Mouse (Mus musculus): ENCODE results near the gene Actr5. TPM values are rescaled to one million over a fixed set of nuclear protein-coding genes. Genes with fewer than 3 reads are reported as not detected.

Gene Actr5
- total RNA-seq, 2 experiments from 2014 or later = 11.0 to 11.9 TPM

GRCm38 (mm10) chr2:158667022-158667670, 42.5 kb downstream of the Actr5 start:
- peak; percentile 74 to 79 for DNase-seq

- DNase-seq = peak; percentile 50 to 56
Observed at GRCm38 (mm10) chr2:158667671-158668432, 43.2 kb downstream of the Actr5 start.

GRCm38 (mm10) chr2:158668433-158669010, 43.8 kb downstream of the Actr5 start:
- DNase-seq = no peak

DNA sequence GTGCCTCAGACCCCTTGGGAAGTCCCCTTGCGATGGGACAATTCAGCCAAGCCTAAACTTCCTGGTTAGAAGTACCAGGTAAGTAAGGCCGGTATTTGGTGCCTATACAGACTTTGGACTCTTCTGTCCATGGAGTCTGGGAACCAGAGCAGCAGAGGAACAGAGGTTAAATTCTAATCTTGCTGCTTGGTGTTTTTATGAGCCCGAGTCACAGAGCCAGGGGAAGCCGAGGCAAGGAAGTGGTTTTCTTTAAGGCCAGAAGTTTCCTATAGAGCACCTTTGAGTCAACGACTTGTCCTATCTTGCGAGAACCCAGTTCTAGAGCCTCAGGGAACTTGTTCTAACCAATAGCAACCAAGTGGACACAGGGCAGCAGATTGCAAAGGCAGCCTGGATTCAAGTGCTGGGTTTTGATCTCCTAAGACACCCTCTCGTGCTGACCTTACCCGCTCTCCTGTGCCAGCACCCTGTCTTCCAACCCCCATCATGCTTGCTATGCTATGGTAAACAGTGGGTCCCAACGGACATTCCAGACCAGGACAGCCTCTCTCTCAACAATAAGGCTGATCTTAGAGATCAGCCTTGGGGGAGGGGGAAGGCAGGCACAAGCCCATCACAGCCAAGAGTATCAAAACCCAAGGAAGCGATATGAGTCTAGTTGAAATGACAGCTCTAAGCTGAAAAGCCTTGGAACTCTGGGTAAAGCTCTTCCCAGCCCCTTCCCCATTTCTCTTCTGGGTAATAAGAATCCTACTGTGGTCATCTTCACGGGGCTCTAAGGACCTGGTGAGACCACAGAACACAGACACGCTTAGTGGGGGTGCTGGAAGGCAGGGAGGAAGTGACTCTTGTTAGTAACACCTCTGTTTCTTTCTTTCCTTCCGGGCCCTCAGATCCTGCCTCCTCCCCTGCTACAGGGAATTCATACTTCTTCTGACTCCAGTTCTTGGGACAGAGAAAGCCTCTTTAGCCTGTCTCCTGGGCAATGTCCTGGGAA, 44.8 kb downstream of the Actr5 start:
- no peak for DNase-seq

GRCm38 (mm10) chr2:158670571-158670970, 45.9 kb downstream of the Actr5 start:
- DNase-seq = no peak

DNA sequence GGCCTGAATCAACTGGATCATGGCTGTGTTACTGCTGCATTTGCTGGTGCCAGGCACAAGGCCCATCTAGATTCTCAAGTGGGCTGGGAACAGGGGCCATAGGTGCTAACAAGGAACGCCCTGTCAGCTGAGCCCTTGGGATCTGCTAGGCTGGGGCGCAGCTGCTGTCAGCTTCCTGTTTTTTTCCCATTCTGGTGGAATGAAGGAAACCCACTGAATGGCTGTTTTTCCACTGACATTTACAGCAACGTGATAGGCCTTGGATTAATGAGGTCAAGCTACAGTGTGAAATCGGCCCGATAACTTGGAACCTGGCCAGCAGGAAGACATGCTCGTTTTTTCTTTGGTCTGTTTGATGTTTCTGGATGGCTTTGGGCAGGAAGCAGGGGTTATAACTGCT, 48.1 kb downstream of the Actr5 start:
- DNase-seq = peak; percentile 67 to 71

GRCm38 (mm10) chr2:158673493-158673892, 48.8 kb downstream of the Actr5 start:
- DNase-seq = no peak

DNA sequence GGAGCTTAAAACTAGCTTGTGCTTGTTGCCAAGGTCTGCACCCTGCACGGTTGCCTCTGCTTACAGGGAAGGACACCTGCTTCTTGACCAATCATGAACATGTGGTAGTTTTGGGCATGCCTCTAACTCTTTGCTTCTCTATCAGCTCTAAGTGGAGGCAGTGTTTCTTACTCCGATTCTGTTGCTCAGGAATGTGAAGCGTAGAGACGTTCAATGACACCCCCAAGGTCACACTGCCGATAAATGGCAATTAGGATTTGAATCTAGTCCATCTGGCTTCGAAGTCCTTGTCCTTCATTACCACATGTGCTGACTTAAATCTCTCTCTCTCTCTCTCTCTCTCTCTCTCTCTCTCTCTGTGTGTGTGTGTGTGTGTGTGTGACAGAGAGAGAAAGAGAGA, 49.4 kb downstream of the Actr5 start:
- no peak for DNase-seq

GRCm38 (mm10) chr2:158674759-158675158, 50.1 kb downstream of the Actr5 start:
- no peak for DNase-seq

DNA sequence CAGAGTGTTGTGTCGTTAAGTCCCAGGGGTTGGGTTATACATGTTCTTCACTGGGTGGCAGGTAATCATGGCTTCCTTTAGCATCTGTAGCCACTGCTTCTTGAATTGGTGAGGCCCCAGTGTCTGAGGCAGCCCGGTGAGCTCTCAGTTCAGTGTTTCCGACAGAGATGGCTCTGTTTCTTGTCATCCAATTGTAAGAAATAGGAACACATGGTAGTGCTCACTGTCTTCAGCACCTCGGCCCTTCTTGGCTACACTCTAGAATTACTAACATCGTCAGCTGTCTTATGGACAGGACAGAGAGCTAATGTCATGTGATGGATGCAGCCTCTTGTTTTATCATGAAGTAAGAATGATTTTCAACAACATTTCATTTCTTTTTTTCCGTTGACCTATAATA, 50.5 kb downstream of the Actr5 start:
- DNase-seq = no peak

- DNase-seq = no peak
Observed at GRCm38 (mm10) chr2:158675907-158676533, 51.3 kb downstream of the Actr5 start.

DNA sequence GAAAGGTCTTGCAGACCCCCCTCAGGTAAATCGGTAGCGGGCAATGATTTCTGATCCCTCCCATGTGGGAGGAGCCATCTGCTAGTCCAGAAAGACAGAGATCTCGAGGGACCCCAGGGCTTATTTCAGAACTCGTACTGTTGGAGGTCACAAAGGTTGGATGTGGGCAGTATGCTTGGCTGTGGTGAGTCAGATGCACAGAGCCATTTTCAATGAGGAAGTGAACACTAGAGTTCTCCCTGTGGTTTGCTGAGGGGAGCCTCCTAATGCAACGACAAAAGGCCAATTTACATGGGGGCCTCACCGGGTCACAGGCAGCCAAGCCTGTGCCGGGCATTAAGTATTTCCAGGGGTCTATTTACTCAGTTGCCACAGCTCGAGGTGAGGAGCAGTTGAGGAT, 53.3 kb downstream of the Actr5 start:
- no peak for DNase-seq

GRCm38 (mm10) chr2:158679091-158679490, 54.4 kb downstream of the Actr5 start:
- no peak for DNase-seq

DNA sequence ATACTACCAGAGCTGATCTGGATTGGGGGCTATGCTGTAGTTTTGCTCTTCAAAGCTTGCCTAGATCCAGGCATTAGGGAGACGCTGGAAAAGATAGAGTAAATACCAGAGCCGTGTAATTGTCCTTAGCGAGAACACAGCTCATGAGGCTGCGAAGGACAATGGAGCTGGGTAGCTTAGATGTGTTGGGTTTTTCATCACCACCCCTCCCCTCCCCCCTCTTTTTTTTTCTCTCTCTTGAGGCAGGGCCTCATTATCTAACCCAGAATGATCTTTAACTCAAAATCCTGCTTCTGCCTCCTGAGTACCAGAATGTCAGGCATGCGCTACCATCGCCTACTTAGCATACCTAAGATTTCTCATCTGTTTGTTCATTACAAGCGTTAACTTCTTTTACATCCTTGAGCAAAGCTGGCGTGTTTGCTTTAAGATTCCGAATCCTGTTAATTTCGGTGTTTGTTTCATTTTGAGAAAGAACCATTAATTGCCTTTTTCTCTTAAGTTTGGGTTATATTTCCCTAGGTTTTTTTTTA, 55.7 kb downstream of the Actr5 start:
- DNase-seq = no peak

DNA sequence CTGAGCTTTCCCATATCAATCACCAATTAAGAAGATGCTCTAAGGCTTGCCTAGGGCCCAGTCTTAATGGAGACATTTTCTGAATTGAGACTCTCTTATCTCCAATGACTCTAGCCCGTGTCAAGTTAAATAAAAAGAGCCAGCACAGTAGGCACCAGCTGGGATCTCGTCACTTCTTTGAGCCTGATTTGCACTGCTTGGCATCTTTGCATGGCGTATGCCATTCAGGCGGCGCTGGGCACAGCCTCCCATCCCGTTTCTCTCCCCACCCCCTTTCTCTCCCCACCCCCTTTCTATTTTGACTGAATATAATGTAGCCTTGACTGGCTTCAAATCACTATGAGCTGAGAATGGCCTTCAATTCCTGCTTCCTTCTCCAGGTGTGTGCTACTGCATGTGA, 57.0 kb downstream of the Actr5 start:
- no peak for DNase-seq

- no peak for DNase-seq
Observed at GRCm38 (mm10) chr2:158682344-158683037, 57.8 kb downstream of the Actr5 start.

- DNase-seq = no peak
Observed at GRCm38 (mm10) chr2:158683038-158683413, 58.3 kb downstream of the Actr5 start.

- DNase-seq = no peak
Observed at GRCm38 (mm10) chr2:158684247-158684843, 59.7 kb downstream of the Actr5 start.

DNA sequence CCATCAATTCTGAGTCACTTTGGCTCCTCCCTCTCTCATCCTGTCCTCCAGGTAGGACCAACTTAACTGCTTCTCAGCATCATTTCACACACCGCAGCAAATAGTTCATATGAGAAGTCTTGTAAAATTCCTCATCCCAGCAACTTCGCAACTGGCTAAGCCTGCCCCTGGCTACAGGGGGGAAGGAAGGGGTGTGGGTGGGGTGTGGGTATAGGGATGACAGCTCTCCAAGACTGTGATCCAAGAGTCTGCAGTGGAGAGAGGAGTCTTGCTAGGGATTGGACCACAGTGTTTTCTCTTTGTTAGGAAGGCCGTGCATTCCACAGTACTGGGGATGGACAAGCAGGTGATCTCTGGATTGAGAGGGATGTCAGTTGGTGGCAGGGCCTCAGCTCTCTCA, 60.2 kb downstream of the Actr5 start:
- DNase-seq = no peak

DNA sequence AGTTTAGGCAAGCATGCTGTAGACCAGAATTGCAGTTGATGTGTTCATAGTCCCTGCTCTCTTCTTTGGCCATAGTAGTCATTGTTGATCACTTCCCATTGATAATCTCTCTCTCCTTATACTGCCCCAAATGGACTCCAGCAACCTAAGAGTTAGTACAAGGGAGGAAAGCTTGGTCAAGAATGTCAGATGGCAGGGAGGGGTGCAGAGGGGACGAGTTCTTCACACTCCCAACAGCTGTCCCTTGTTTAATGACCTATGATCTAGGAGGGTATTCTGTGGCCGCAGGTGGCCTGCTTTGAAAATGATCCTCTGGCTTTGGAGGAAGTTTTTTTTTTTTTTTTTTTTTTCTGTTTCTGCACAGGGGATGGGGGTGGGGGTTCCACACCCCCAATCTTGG, 61.7 kb downstream of the Actr5 start:
- no peak for DNase-seq
